Mouse (Mus musculus): ENCODE data around the gene Slc16a6. TPM values are rescaled to one million over a fixed set of nuclear protein-coding genes. Genes with fewer than 3 reads are reported as not detected.

Slc16a6 gene
- polyA plus RNA-seq, 1 experiment: 1.6 TPM

DNA sequence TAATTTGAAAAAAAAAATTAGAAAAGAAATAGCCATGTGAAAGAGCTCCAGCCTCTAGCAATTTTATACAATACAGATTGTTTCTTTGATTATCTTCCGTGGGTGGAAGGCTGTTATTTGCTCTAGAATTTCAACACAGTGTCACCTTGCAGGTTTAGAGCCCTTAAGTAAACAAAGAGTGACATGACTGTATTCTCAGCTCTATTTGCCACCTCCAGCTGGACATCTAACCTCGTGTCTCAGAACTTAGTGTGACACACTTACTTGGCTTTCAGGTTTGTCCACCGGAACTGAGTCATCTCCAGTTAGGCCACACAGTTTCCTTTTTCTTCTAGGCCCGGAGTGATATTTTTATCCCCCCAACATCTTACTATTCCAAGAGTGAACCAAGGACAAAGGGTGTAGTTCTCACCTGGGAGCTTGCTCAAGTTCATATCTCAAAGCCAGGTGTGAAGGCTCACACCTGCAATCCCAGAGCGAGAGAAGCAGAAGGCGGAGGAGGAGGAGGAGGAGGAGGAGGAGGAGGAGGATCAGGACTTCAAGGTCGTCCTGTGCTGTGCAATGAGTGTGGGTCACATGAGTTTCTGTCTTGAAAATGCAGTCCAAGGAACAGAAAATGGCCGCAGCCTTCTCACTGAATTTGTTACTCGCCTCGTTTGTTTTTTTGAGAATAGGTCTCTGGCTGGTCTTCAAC is 14.7 kb upstream of the Slc16a6 start:
- Histone ChIP-seq H3K4me1 (ENCODE audit: control insufficient read depth, insufficient read depth, low read length) (no peaks in the 10 kb centered on the region), H3K4me3 (replicated peaks; ENCODE audit: extremely low read depth, low read depth, low read length) (no peak overlapping the region)
- no peak for TF ChIP-seq CTCF (IDR thresholded peaks at IDR 0.05; ENCODE audit: insufficient read depth, low read length)
- TF ChIP-seq POLR2A (IDR thresholded peaks at IDR 0.05; ENCODE audit: borderline replicate concordance, extremely low read depth, low read depth, low read length): no peak
- WGBS: 70% methylated on average over 10 of the region's 10 CpGs
- no peak for DNase-seq

DNA sequence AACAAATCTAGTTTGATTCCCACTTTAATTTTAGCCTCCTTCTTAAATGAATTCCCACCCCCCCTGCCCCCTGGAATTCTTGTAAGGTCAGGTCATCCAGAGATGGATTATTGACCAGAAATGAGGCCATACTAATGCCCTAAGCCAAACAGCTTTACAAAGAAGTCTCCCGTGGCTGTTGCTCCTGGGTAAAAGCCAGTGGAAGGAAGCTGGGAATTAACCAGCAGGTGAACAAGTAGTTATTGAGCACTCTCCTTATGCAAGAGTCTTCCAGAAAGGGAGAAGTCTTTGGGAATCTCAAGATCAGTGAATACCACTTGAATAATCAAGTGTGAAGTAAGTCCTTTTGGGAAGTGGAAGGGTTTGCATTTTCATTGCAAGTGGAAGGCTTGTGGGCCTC is 13.7 kb upstream of the Slc16a6 start:
- no peak for DNase-seq
- Histone ChIP-seq H3K4me1 (ENCODE audit: control insufficient read depth, insufficient read depth, low read length) (no peaks in the 10 kb centered on the region), H3K4me3 (replicated peaks; ENCODE audit: extremely low read depth, low read depth, low read length) (no peak overlapping the region)
- TF ChIP-seq CTCF (IDR thresholded peaks at IDR 0.05; ENCODE audit: insufficient read depth, low read length) (no peak), POLR2A (IDR thresholded peaks at IDR 0.05; ENCODE audit: borderline replicate concordance, extremely low read depth, low read depth, low read length) (no peak)
- 45% methylated on average over 1 of the region's 1 CpGs for WGBS

DNA sequence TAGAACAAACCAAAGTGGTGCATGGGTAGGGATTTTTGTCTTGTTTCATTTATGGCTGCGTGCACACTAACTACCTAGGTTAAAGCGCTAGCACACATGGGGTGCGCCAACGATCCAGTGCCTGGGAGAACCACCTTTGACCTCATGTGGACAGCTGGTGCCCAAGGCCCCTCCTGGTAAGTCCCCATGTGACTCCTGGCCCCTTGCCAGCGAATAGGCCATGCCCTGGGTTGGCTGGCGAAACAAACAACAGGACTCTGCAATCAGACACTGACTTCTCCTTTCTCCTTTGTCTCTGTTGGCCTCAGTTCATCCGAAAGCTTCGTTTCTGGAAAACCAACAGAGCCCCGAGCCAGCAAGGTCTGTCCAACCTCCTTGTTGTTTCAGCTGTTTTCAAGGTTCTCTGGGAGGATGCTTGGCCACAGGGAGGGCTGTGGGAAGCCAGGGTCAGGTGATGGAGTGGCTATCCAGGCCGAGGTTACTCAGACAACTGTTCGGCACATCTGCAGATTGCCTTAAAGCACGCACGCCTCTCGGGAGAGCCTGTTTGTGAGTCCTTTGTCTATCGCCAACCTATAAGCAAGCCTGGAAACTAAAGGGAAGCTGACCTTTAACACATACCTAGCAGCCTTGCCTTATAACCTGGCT is 12.1 kb upstream of the Slc16a6 start:
- DNase-seq: no peak
- no peaks in the 10 kb centered on the region for H3K4me1 ChIP-seq (ENCODE audit: control insufficient read depth, insufficient read depth, low read length)
- WGBS: 87% methylated on average over 15 of the region's 15 CpGs
- no peak overlapping the region for H3K4me3 ChIP-seq (replicated peaks; ENCODE audit: extremely low read depth, low read depth, low read length)
- TF ChIP-seq POLR2A (IDR thresholded peaks at IDR 0.05; ENCODE audit: borderline replicate concordance, extremely low read depth, low read depth, low read length): no peak

DNA sequence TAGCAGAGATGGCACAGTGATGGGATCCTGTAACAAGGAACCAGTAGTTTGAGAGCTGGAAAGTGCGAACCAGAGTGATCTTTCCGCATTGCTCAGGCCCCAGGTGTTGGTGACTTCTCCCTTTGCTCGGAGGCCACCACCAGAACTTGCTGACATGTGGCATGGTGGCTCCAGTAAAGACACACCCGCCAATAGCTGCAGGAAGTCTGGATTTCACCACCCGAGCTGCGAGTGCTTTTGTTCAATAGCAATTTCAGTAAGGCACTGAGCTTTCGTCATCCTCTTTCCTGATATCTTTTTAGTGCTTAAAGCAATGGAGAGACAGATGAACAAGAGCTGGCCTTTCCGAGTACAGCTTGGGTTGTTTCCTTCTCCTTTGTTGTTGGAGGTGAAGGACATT is 7.0 kb upstream of the Slc16a6 start:
- Histone ChIP-seq H3K4me1 (ENCODE audit: control insufficient read depth, insufficient read depth, low read length) (no peaks in the 10 kb centered on the region), H3K4me3 (replicated peaks; ENCODE audit: extremely low read depth, low read depth, low read length) (no peak overlapping the region)
- 62% methylated on average over 8 of the region's 8 CpGs for WGBS
- no peak for DNase-seq
- TF ChIP-seq POLR2A (IDR thresholded peaks at IDR 0.05; ENCODE audit: borderline replicate concordance, extremely low read depth, low read depth, low read length) (no peak), CTCF (IDR thresholded peaks at IDR 0.05; ENCODE audit: insufficient read depth, low read length) (no peak)

DNA sequence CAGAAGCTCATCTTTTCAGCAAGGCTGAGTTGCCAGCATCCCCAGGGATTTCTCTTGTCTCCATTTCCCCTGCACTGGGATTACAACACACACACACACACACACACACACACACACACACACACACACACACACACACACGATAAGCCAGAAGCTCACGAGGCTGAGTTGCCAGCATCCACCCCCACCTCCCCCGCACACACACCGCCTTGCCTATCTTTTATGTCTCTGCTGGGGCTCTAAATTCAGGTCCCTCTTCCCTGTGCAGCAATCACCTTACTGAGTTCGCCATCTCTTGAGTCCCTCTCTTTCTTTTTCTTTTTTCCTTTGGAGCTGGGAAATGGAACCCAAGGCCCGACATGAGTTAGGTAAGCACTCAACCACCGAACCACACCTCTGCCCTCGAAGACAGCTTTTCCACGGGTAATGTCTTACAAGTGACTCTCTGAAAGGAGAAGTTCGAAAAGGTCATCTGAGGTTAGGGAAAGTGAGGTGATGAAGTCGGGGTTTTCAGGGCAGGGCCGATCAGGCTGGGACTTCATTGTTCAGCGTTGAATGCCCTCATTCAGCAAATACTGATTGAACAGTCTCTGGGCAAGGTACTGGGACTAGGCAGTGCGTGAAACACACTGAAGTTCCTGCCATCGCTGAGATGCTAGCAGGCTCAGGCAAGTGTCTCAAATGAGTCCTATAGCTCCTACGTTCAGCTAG is 6.3 kb upstream of the Slc16a6 start:
- DNase-seq: no peak
- 65% methylated on average over 16 of the region's 16 CpGs for WGBS
- Histone ChIP-seq H3K4me3 (replicated peaks; ENCODE audit: extremely low read depth, low read depth, low read length) (no peak overlapping the region), H3K4me1 (ENCODE audit: control insufficient read depth, insufficient read depth, low read length) (no peaks in the 10 kb centered on the region)
- no peak for TF ChIP-seq CTCF (IDR thresholded peaks at IDR 0.05; ENCODE audit: insufficient read depth, low read length)
- TF ChIP-seq POLR2A (IDR thresholded peaks at IDR 0.05; ENCODE audit: borderline replicate concordance, extremely low read depth, low read depth, low read length): no peak

DNA sequence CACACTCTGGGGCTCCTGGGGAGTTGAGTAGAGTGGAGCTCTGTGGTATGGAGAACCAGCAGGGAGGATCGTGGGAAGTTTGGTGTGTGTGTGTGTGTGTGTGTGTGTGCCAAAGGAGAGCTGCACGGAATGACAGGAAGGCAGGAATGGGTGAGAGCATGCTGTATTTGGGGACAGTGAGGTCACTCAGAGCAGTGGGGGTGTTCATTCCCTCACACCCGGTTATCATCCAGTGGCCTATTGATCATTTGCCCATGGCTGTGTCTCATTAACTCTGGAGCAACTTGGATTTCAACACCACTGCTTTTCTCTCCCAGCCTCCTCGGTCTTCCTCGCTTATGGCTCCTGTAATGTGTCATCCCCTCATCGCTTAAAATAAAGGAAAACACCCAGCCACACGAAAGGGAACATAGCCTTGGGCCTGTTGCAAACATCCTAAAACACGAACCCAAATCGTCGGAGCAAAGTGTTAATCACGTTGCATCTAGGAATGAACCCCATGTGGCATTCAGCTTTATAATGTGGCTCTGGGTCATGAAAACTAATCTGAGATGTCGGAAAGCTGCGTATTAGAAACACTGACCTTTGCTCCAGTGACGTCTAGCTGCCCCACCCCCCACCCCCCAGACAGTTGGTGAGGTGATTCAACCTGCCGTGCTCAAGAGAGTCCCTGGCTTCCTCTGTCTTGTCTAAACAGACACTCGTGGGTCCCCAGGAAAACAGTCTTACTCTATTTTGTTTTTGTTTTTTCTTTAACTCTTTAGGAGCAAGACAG is 4.4 kb upstream of the Slc16a6 start:
- WGBS: 57% methylated on average over 16 of the region's 16 CpGs
- TF ChIP-seq CTCF (IDR thresholded peaks at IDR 0.05; ENCODE audit: insufficient read depth, low read length): no peak
- no peak for TF ChIP-seq POLR2A (IDR thresholded peaks at IDR 0.05; ENCODE audit: borderline replicate concordance, extremely low read depth, low read depth, low read length)
- no peak for DNase-seq
- Histone ChIP-seq H3K4me1 (ENCODE audit: control insufficient read depth, insufficient read depth, low read length) (no peaks in the 10 kb centered on the region; the same call in 1 of the 2 replicates), H3K4me3 (replicated peaks; ENCODE audit: extremely low read depth, low read depth, low read length) (no peak overlapping the region)

DNA sequence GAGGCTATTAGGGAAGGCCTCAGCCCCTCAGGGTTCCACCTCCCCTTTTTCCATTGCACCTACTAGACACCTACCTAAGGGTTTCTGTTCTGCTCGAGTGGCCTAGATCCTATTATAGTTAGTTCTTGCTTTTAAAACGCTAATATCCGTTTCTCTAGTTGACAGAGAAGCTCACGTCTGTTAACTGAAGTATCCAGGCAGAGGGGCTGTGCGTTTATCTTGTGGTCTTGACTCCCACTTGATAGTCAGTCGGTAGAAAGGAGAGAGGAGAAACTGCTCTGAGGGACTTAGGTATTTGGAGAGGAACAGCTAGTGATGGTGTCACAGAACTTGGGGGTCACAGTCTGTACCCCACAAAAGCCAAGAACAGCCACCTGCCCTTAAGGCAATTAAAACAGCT is 3.3 kb upstream of the Slc16a6 start:
- Histone ChIP-seq H3K4me1 (ENCODE audit: control insufficient read depth, insufficient read depth, low read length) (peaks cover 5% of the 10 kb centered on the region), H3K4me3 (replicated peaks; ENCODE audit: extremely low read depth, low read depth, low read length) (no peak overlapping the region)
- TF ChIP-seq CTCF (IDR thresholded peaks at IDR 0.05; ENCODE audit: insufficient read depth, low read length): no peak
- no peak for TF ChIP-seq POLR2A (IDR thresholded peaks at IDR 0.05; ENCODE audit: borderline replicate concordance, extremely low read depth, low read depth, low read length)
- 77% methylated on average over 6 of the region's 6 CpGs for WGBS
- no peak for DNase-seq

DNA sequence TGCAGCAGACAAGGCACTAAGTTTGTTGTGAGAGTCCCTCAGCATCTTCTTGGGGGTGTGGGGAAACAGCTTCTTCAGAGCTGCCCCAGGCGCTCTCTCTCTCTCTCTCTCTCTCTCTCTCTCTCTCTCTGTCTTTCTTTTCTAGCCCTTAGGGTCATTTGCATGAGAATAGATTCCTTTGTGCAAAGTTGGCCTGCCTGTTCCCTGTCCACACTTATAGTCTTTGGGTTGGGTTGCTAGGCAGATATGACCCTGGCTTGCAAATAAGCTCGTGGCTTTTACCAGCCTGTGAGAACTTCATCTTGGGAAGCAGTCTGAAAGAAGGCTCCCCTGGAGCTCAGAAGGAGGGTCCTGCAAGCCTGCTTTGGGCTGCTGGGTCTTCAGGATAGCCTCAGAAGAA is 2.8 kb upstream of the Slc16a6 start:
- Histone ChIP-seq H3K4me3 (replicated peaks; ENCODE audit: extremely low read depth, low read depth, low read length) (no peak overlapping the region), H3K4me1 (ENCODE audit: control insufficient read depth, insufficient read depth, low read length) (peaks cover 5% of the 10 kb centered on the region)
- TF ChIP-seq POLR2A (IDR thresholded peaks at IDR 0.05; ENCODE audit: borderline replicate concordance, extremely low read depth, low read depth, low read length) (no peak), CTCF (IDR thresholded peaks at IDR 0.05; ENCODE audit: insufficient read depth, low read length) (no peak)
- WGBS: 86% methylated on average over 2 of the region's 2 CpGs
- DNase-seq: no peak

DNA sequence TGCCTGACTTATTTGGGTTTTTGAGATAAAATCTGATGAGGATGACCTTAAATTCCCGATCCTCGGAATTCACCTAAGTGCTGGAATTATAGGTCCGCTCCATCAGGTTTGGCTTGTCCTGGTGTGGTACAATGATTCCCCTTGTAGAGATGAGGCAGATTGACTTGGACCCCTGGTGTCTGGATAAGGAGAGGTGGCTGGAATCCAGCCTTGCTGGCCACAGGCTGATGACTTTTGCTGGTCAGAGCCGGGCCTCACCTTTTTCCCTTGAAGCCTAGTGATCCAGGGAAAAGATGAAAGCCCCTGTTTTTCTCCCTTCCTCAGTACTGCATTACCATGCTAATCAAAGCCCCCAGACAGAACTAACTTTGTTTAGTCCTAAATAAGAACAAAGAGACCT is 2.3 kb upstream of the Slc16a6 start:
- Histone ChIP-seq H3K4me1 (ENCODE audit: control insufficient read depth, insufficient read depth, low read length) (peaks cover 5% of the 10 kb centered on the region), H3K4me3 (replicated peaks; ENCODE audit: extremely low read depth, low read depth, low read length) (no peak overlapping the region)
- DNase-seq: no peak
- 95% methylated on average over 4 of the region's 4 CpGs for WGBS
- TF ChIP-seq CTCF (IDR thresholded peaks at IDR 0.05; ENCODE audit: insufficient read depth, low read length) (no peak), POLR2A (IDR thresholded peaks at IDR 0.05; ENCODE audit: borderline replicate concordance, extremely low read depth, low read depth, low read length) (no peak)
